Mouse (Mus musculus) cerebral cortex, adult 2 months (tissue): ENCODE data around the gene Gm8246.

Experiments used
- WGBS: fragments of 180-500 bp; shearing (Covaris S2); methylation state at CpG from one replicate; pipeline ENCODE4 v1.1.7; 2018; 5-methylcytosine and 5-hydroxymethylcytosine counted together

The Gm8246 gene

DNA sequence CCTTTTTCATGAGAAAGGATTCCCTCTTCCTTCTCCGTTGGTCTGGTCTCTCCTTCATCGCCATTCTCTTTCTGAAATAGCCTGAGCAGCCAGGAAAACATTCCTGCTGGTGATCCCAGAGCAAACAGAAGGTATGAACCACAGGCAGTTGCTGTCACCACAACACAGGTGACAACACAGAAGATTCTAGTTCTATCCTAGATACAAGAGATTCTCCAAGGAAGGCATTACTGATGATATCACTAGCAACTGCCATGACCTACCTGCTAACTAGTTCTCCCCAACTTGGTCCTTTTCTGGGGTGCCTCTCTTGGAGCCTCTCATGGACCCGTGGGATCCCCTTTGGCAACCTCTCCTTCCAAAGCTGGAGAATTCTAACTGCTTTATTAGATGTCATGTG, at the start of gene Gm8246:
Gene Gm8246, minus strand, starts transcription at position 101 of the 400 bp plus-strand sequence.
- WGBS: no CpG with 5 or more reads among the region's 3 CpGs

DNA sequence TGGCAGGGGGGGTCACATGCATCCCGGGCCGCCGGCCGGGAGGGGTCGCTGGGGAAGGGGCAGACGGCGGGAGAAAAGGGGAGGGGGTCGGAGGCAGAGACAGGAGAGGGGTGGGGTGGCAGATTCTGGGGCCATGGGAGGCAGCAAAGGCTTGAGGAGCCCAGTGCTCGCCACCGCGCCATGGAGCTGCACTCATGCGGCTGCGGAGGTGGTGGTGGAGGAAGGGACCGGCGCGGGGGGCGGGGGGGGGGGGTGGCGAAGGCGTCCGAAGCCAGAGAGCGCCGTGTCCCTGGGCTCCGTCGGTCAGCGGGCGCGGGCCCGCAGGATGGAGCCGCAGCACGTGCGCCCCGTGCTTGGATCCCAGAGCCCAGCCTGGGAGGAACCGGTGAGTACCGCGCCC, 23.7 kb upstream of the Gm8246 start, which contains the start of gene Gm3488:
Gene Gm3488, plus strand, starts transcription at position 301 of the 400 bp plus-strand sequence.
- no CpG with 5 or more reads among the region's 35 CpGs for WGBS

DNA sequence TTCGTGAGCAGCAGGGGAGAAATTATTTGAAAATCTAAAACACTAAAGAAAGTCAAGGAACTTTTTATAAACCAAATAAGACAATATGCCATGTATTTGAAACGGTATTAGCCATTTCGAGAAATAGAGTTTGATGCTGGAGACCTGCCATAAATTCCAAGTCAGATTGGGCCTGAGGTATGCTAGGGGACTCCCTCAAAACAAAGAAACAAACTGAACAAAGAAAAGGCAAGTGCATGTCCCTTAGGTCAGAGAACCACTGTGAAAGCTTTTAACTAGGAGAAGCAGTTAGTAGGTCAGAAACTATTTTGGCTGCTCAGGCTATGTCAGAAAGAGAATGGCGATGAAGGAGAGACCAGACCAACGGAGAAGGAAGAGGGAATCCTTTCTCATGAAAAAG, 6.3 kb upstream of the Gm8246 start, which contains the start of gene Gm3187:
Gene Gm3187, plus strand, starts transcription at position 301 of the 400 bp plus-strand sequence.
- WGBS: 79% methylated on average over 5 of the region's 5 CpGs

DNA sequence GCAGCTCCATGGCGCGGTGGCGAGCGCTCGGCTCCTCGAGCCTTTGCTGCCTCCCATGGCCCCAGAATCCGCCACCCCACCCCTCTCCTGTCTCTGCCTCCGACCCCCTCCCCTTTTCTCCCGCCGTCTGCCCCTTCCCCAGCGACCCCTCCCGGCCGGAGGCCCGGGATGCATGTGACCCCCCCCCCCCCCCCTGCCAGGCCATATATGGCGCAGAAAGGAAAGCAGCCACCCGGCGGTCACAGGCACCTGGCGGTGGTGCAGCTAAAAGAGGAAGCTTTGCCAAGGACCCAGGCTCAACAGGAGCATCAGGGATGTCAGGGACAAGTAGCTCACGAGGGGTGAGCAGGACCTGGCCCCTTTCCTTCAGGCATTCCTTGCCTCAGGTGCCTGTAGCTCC, 17.2 kb downstream of the Gm8246 start:
- WGBS: no CpG with 5 or more reads among the region's 19 CpGs

DNA sequence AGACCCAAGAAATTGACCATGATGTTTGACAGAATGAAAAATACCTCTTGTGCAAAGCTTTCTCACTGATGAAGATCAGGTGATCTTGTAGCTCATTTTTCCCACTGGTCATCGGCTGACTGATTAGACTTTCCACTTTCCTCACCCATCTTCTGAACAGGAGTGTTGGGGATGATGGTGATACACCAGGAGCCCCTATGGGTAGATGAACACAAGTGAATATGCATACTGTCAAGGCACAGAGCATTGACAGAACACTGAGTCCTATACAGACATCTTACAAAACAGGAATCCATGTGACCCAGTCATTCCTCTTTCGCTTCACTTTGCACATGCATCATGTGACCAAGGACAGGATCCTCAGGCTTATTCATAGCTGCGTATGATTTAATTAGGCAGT, 22.3 kb downstream of the Gm8246 start, which contains the start of gene Gm3194:
Gene Gm3194, minus strand, starts transcription at position 101 of the 400 bp plus-strand sequence.
- WGBS: no CpG with 5 or more reads among the region's 3 CpGs
